Mouse (Mus musculus) G1E (cell line): ENCODE measurements at regions not wholly inside any gene's neighbourhood (a gene's known extent, or its start where the extent isn't known, plus 50 kb on each side); places are given as distances from the start of the nearest gene placed in this dataset.

Experiments used
- CTCF ChIP-seq: IDR thresholded peaks from 2 replicates; pipeline ENCODE4 v1.5.1; 2012; ENCODE audit warnings: low read depth, low read length, inconsistent platforms, mixed read lengths
- GATA1 ChIP-seq: IDR thresholded peaks from 2 replicates; pipeline ENCODE4 v1.6.1; 2012; ENCODE audit warnings: borderline replicate concordance, low read length, inconsistent platforms, mixed read lengths
- POLR2AphosphoS5 ChIP-seq: IDR thresholded peaks from 2 replicates; pipeline ENCODE4 v1.6.1; 2012; ENCODE audit warnings: low read depth, low read length, inconsistent platforms; ENCODE audit not compliant: insufficient replicate concordance
- TAL1 ChIP-seq: conservative IDR thresholded peaks from 2 replicates; pipeline ENCODE4 v1.6.1; 2012; ENCODE audit warnings: low read depth, low read length, inconsistent platforms, mixed read lengths

GRCm38 (mm10) chr9:117833586-117833985, 203.9 kb upstream of the Rbms3 start:
- TF ChIP-seq CTCF (no peak), GATA1 (no peak), POLR2AphosphoS5 (no peak), TAL1 (no peak)
